Mouse (Mus musculus): ENCODE data around the gene Kcnk6.
"Not testable (repeated sequence)": the region's sequence is repeated elsewhere in the genome, so short reads cannot be mapped to it uniquely, and the experiment has no call there.

Gene Kcnk6

DNA sequence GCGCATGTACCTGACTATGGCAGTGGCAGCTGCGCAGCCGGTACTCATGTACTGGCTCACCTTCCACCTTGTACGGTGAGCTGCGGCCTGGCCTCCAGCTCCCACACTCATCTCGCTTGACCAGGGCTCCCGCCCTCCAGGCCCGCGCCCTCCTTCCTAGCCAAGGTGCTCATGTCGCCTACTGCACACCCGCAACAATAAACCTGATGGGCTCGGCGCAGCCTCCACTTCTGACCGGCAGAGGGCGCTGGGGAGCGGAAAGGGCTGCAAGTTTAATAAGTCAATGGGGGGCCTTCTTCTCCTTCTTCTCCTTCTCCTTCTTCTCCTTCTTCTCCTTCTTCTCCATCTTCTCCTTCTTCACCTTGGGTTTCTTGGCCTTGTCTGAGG is 15.0 kb upstream of the Kcnk6 start:
- peak; percentile 74 for DNase-seq (ENCODE audit: low read depth, low spot score)

DNA sequence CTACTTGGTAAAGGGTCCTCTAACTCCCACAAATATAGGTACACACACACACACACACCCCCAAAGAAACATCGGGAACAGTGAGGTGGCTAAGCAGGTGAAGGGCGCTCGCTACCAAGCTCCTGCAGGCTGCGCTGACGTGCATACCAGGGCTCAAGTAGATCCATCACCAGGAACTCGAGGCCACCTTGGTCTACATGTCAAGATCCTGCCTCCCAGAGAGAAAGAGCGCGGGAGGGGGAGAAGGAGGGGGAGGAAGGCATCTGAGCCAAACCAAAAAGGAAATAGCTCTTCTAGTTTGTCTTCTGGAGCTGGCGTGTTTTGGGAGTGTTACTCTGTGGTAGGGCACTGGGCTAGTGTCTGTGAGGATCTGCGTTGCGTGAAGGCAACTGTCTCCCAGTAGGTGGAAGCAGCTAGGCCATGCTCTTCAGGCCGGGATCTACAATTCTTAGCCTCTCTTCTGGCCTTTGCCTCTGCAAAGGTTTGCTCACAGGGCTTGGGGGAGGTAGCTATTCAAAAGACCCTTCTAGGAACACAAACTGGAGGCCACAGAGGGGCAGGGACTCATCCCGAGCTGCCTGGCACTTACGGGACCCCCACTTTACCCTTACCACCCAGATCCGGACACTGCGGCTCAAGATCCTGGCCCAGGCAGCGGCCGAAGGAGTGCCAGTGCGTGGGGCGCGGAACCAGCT is 14.5 kb upstream of the Kcnk6 start:
- DNase-seq (ENCODE audit: low read depth, low spot score) = no peak

DNA sequence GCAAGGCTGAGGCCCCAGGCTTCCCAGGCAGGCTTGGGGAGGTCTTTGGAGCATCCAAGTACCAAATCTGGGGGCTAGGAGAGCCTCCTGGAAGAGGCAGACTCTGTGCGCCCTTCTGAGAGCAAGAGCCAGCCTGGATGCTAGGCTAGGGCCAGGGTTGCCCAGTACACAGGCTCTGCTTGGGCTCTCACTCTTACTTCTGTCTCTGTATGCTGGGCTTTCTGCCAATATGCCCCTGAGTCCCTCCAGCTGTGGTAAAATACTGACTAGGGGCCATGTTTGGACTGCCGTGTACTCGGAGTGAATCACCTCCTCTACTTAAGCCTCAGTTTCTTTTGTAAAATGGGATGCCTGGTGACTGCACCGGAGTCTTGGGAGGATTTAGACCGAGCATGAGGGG is 13.7 kb upstream of the Kcnk6 start:
- DNase-seq (ENCODE audit: low read depth, low spot score) = no peak

DNA sequence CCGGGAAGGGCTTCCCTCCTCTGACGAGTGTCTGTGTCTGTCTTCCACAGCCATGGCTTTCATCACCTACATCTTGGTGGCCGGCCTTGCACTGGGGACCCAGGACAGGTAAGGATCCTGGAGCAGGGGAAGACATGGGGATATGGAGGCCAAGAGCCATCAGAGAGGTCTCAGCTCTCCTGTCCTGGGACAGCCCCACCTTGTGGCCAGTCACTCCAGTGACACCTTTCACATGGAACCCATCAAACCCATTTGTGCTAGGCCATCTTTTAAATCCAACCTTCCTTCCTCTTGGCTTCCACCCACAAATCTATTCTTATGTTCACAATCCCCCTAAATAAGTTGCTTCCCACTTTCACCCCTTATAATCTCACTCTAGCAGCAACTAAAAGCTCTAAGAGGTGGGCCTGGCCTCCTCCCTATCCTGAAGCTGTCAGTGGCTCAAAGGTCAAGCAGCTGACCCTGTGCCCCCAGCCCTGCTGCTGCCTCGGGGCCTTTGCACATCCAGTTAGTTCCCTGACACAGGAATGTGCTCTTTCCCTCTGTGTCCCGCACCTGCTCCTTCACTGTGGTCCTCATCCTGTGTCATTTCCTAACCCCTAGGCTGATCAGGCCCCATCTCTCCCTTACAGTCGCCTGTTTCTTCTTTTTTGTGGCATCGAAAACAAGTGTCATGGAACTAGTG is 12.6 kb upstream of the Kcnk6 start:
- no peak for DNase-seq (ENCODE audit: low read depth, low spot score)

DNA sequence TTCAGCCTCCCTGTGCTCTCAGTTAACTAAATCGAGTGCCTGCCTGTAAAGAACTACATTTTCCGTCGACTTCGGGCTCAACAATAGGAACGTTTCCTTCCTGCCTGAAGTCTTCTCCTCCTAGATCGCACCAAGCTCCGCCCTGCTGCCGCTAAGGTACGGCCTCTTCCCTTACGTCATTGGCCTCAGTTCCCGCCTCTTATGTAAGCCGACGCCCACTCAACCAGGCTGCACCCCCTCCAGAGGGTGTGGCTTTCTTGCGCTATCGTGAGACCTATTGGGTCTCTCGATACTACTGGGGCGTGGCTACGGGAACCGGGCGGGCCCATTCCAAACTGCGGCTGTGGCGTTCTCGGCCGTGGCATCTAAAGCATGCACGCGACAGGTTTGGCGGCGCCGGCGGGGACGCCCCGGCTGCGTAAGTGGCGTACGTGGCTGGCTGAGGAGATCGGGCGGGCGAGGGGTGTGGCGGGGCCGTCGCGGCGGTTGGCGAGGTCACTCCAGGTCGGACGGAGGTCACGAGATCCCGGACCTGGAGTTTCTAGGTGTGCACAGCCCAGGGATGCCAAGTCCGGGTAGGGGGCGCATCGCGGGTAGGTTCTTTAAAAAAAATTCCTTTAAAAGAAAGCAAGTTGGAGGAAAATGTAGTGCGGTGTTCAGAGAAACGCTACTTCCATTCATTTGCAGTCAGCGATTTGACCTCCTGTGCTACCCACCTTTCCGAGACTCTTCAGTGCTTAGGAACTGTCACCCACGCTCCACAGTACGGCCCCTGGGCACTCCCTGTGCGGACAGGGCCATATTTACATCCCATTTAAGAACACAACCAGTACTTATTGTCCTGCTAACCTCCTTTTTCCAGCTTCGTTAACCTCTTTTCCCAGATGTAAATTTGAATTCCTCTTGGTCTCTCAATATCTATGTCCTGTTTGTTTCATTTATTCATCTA is 6.0 kb upstream of the Kcnk6 start, which contains the start of gene Yif1b:
Gene Yif1b, plus strand, starts transcription at position 311 of the 949 bp plus-strand sequence.
- DNase-seq (ENCODE audit: low read depth, low spot score) = peak; percentile 100

DNA sequence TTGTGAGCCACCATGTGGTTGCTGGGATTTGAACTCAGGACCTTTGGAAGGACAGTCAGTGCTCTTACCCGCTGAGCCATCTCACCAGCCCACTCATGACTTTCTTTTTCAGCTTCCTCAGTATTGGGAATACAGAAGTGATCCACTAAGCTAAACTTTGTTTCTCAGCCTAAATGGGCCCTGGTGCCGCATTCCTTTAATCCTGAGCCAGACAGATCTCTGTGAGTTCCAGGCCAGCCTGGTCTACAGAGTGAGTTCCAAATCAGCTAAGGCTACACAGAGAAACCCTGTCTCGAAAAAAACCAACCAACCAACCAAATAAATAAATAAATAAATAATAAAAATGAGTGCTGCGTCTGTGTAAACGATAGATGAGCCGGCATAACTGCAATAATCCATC is 5.3 kb upstream of the Kcnk6 start:
- not testable (repeated sequence) for DNase-seq (ENCODE audit: low read depth, low spot score)

DNA sequence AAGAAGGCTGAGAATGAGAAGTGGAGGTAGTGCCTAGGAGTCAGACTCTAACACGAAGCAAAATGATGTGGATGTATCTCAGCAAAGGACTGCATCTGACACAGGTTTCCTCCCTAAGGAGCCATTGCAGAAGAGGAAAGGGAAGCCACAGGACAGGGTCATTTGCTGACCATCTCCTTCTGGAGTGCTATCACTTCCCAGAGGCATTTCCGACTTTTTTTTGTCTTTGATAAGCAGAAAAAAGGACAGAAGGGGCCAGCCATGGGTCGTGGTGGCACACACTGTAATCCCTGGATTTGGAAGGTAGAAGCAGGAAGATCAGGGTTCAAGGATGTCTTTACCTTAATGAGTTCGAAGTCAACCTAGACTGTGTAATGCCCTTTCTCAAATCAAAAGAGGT is 4.3 kb upstream of the Kcnk6 start:
- DNase-seq (ENCODE audit: low read depth, low spot score) = no peak

DNA sequence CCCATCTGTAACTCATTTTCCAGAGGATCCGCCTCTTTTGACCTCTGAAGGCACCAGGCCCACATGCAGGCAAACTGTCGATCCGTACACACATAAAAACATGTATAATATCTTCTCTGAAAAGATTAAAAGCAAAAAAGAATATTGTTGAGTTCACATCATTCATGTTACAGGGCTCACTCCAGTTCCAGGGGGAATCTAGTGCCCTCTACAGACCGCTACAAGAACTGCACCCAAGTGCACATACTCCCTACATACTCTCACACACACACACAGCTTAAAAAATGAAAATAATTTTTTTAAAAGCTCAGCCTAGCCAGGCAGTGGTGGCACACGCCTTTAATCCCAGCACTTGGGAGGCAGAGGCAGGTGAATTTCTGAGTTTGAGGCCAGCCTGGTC is 2.3 kb upstream of the Kcnk6 start:
- no peak for DNase-seq (ENCODE audit: low read depth, low spot score)

DNA sequence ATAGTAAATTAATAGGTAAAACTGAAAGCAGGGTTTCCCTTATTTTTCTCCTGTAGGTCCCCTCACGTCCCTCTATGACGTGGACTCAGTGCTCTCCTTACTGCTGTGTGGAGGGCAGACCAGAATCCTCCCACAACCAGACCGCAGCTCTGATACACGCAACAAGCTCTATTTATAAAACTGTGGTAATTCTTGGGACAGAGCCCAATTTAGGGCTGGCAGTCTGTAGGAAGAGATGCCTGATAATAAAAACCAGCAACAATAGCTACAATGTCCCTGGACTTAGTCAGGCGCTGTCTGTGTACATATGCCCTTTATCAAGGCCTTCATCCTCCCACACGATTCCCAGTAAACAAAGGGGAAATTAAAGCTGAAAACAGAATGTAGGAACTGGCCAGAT is 1.4 kb upstream of the Kcnk6 start:
- DNase-seq (ENCODE audit: low read depth, low spot score) = no peak

DNA sequence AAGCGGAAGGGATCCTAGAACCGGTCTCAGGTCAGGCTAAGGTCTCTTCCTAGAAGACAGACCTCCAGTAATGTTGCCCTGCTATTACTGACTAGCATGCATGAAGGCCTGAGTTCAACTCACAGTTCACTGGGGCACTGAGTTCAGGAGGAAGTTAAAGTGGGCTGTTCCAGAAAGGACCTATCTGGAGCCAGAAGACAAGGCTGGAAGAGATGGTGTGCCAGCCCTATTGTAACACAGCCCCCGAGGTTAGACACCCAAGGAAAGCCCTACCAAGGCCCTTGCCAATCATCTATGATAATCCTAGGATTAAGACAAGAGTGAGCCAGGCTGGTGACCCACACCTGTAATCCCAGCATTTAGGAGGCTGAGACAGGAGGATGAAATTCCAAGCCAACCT is 798 bp downstream of the Kcnk6 start:
- no peak for DNase-seq (ENCODE audit: low read depth, low spot score)

DNA sequence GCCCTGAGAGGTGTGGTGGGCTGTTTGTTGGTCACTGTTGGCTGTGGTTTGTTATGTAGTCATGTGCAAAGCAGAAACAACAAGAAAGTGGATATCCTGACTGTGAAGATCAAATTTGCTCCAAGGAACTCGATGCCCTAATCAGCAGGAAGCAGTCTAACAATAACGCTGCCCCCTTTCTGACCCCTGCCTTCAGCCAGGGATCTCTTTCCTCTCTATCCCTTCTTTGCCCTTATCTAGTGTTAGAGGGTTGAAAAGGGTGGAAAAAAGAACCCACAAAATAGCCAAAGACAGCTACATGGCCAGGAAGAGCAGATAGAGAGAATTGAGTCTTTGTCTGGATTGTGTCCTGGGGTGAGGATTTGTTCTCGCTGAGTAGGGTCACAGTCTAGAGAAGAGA is 1.8 kb downstream of the Kcnk6 start:
- no peak for DNase-seq (ENCODE audit: low read depth, low spot score)

DNA sequence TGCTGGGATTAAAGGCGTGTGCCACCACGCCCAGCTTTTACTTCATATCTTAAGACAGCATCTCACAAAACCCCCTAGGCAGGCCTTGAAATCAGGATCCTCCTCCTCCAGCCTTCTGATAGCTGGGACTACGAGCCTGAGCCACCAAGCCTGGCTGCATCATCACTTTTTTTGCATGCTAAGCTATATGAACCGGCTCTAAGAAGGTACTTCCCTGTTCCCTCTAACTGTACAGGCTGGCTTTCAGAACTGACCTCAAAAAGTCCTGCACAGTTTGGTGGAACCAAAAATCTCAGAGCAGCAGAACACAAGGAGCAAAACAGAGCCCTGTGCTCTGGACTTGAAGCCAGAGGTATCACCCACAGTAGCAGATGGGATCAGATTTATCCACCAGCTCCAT is 4.1 kb downstream of the Kcnk6 start:
- no peak for DNase-seq (ENCODE audit: low read depth, low spot score)

DNA sequence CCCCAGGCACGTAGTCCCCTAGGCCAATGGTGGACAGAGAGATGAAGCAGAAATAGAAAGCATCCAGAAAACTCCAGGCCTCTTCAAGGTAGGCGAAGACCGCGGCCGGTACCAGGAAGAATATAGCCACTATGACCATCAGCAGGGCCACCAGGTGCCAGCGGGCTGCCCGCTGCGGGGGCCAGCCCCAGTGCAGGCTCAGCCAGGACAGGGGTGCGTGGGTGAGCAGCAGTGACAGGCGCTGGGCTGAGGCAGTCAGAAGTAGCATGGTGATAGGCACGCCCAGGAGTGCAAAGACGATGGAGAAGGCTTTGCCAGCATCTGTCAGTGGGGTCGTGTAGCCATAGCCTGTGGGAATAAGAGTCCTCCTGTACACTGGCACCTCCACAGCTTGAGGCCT is 6.8 kb downstream of the Kcnk6 start:
- DNase-seq (ENCODE audit: low read depth, low spot score) = no peak

DNA sequence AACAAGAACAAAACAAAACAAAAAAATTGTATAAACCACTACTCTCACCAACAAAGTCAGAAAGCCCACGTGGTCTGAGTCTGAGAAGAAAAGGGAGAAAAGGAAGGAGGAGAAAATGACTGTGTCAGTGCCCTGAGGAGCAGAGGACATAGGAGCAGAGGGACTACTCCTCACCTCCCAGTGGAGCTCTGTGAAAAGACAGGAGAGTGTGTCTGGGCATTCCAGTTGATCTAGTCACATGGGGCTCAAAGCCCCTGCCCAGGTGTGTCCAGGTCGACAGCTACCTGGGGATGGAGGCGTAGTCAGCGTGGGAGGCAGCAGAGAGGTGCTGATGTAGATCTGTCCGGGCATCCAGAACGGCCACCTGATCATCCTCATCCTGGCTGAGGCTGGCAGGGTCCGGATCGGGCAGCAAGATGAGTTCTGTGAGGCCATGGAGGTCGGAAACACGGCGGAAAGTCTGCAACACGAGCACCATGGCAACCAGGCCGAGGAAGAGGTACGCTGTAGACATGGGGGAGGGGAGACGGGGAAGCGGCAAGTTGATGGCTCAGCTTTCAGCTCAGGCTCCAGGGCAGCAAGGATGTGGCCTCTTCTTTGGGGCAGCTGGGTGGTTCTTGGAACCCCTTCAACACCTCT is 7.4 kb downstream of the Kcnk6 start:
- peak; percentile 56 for DNase-seq (ENCODE audit: low read depth, low spot score)

DNA sequence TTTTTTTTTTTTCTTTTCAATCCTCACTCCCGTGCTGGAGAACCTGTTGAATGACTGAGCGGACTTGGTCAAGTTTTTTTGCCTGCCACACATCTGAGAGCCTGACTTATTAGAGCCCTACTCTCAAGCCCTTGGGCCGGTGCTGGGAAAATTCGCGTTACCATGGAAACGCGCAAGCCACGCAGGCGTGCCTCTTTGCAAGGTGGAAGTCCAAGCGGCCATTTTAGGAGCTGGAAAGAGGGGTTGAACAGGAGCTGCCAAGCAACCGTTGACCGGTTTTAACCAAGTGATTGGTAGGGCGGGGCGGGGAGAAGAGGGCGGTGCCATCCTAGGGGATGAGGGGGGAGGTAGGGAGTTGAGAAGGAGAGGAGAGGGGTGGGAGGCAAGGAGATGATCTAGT is 17.5 kb downstream of the Kcnk6 start:
- no peak for DNase-seq (ENCODE audit: low read depth, low spot score)

DNA sequence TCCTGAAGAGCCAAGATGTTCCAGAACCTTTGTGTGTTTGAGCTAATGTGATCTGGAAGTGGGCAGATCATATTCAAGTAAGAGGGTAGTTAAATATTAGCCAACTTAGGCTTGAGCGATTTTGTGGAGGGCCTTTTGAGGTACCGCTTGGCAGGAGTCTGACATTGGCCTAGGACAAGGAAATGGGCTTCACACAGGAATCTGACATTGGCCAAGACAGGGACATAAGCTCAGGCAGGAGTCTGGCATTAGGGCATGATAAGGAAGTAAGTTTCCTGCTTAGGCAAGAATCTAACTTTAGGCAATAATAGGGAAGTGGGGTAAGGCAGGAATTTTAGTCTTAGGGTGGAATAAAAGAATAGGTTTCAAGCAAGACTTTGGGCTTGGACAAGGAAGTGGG is 18.1 kb downstream of the Kcnk6 start:
- DNase-seq (ENCODE audit: low read depth, low spot score) = no peak

DNA sequence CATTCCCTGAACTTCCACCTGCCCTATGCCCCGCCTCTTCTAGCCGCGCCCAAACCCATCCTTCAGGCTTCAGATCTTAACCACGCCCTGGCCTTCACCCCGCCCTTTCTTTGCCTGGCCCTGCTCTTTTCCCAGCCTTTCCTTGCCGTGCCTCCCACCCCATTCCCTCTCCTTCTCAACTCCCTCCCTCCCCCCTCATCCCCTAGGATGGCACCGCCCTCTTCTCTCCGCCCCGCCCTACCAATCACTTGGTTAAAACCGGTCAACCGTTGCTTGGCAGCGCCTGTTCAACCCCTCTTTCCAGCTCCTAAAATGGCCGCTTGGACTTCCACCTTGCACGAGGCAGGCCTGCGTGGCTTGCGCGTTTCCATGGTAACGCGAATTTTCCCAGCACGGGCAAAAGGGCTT is 18.6 kb downstream of the Kcnk6 start, which contains the start of gene Catsperg1:
Gene Catsperg1, minus strand, starts transcription at position 361 of the 408 bp plus-strand sequence.
- peak; percentile 83 for DNase-seq (ENCODE audit: low read depth, low spot score)

DNA sequence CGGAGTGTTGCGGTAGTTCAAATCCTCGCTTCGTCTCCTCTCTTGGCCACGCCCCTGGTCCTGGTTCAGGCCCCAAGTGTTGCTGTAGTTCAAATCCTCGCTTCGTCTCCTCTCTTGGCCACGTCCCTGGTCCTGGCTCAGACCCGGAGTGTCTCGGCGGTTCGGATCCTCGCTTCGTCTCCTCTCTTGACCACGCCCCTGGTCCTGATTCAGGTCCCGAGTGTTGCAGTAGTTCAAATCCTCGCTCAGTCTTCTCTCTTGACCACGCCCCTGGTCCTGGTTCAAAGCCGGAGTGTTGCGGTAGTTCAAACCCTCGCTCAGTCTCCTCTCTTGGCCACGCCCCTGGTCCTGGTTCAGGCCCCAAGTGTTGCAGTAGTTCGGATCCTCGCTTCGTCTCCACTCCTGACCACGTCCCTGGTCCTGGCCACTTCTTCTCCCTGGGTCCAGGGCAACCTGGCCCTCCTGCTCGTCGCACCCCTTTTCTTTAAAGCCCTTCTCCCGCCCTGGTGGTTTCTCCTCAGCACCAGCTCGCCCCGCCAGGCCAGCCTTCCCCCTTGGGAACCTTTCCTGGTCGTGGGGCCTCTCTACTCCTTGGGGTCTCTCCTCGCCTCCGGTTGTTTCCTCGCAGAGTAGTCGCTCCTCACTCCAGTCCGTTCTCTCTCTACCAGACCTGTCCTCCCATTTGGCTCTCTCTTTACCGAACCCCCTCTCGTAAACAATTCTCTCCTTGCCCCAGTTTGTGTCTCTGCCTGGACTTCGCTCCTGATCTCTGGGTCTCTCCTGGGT is 19.3 kb downstream of the Kcnk6 start:
- DNase-seq (ENCODE audit: low read depth, low spot score) = not testable (repeated sequence)

DNA sequence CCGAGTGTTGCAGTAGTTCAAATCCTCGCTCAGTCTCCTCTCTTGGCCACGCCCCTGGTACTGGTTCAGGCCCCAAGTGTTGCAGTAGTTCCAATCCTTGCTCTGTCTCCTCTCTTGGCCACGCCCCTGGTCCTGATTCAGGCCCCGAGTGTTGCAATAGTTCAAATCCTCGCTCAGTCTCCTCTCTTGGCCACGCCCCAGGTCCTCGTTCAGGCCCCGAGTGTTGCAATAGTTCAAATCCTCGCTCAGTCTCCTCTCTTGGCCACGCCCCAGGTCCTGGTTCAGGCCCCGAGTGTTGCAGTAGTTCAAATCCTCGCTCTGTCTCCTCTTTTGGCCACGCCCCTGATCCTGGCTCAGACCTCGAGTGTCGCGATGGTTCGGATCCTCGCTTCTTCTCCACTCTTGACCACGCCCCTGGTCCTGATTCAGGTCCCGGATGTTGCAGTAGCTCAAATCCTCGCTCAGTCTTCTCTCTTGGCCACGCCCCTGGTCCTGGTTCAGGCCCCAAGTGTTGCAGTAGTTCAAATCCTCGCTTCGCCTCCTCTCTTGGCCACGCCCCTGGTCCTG is 20.0 kb downstream of the Kcnk6 start:
- no peak for DNase-seq (ENCODE audit: low read depth, low spot score)

DNA sequence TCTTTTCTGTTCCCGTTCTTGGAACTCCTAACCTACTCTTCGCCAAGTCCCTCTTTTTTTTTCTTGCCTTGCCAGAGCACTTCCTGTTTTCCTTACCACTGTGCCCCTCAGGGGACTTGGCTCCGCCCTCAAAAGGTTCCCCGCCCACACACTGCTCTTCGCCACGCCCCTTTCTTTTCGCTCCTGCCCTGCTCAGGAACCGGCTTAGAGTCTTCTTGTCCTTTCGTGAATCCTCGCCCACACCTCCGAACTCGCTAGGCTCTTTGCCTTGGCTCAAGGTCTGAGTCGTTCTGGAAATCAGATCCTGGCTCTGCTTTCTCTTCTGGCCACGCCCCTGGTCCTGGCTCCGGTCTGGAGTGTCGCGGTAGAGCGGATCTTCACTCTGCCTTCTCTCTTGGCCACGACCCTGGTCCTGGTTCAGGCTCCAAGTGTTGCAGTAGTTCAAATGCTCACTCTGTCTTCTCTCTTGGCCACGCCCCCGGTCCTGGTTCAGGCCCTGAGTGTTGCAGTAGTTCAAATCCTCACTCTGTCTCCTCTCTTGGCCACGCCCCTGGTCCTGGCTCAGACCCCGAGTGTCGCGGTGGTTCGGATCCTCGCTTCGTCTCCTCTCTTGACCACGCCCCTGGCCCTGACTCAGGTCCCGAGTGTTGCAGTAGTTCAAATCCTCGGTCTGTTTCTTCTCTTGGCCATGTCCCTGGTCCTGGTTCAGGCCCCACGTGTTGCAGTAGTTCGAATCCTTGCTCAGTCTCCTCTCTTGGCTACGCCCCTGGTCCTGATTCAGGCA is 20.7 kb downstream of the Kcnk6 start:
- peak; percentile 83 for DNase-seq (ENCODE audit: low read depth, low spot score)
